Mouse (Mus musculus) liver, embryonic 15.5 days (tissue): ENCODE data around the gene Tmbim7. TPM values are rescaled to one million over a fixed set of nuclear protein-coding genes. Genes with fewer than 3 reads are reported as not detected.

Source experiments
- ATAC-seq: fragments of 200-750 bp; cut with Nextera tagmentation; 2 replicates; pipeline ENCODE4 v1.8.0; 2017; ENCODE audit warnings: moderate number of reproducible peaks, mild to moderate bottlenecking, moderate library complexity; ENCODE audit not compliant: insufficient read depth
- H3K27ac ChIP-seq: fragments of 300-500 bp; sonication (generic); replicated peaks from 2 replicates; pipeline ENCODE4 v1.5.1; 2015; ENCODE audit warnings: mild to moderate bottlenecking, inconsistent platforms
- H3K27me3 ChIP-seq: fragments of 300-500 bp; sonication (generic); 2 replicates; pipeline ENCODE4 v1.6.1; 2015; ENCODE audit warnings: mild to moderate bottlenecking, inconsistent platforms
- H3K36me3 ChIP-seq: fragments of 300-500 bp; sonication (generic); replicated peaks from 2 replicates; pipeline ENCODE4 v1.6.1; 2015; ENCODE audit warnings: moderate library complexity, mild to moderate bottlenecking, inconsistent platforms
- H3K4me1 ChIP-seq: fragments of 300-500 bp; sonication (generic); replicated peaks from 2 replicates; pipeline ENCODE4 v1.6.1; 2015; ENCODE audit warnings: inconsistent platforms
- H3K4me2 ChIP-seq: fragments of 300-500 bp; sonication (generic); 2 replicates; pipeline ENCODE4 v1.6.1; 2015; ENCODE audit warnings: moderate library complexity, mild to moderate bottlenecking, inconsistent platforms
- H3K4me3 ChIP-seq: fragments of 300-500 bp; sonication (generic); replicated peaks from 2 replicates; pipeline ENCODE4 v1.5.1; 2015; ENCODE audit warnings: mild to moderate bottlenecking, inconsistent platforms
- H3K9ac ChIP-seq: fragments of 300-500 bp; sonication (generic); 2 replicates; pipeline ENCODE4 v1.6.1; 2015; ENCODE audit warnings: moderate library complexity, mild to moderate bottlenecking, inconsistent platforms
- H3K9me3 ChIP-seq: fragments of 300-500 bp; sonication (generic); replicated peaks from 2 replicates; pipeline ENCODE4 v1.6.1; 2016; ENCODE audit warnings: inconsistent platforms
- WGBS: fragments of 180-500 bp; shearing (Covaris S2); methylation state at CpG from one replicate; pipeline ENCODE4 v1.1.7; 2015; ENCODE audit warnings: mixed read lengths; ENCODE audit not compliant: insufficient replicate concordance; 5-methylcytosine and 5-hydroxymethylcytosine counted together
- polyA plus RNA-seq: library from polyadenylated mRNA; unstranded; fragments of >200 nt; fragmentation: Nextera tagmentation; extraction: Ambion mirVana; gene quantifications from 2 replicates; pipeline ENCODE4 v1.2.1, GENCODE M21; 2015

The Tmbim7 gene
- polyA plus RNA-seq, 1 experiment from 2014 or later = not detected

DNA sequence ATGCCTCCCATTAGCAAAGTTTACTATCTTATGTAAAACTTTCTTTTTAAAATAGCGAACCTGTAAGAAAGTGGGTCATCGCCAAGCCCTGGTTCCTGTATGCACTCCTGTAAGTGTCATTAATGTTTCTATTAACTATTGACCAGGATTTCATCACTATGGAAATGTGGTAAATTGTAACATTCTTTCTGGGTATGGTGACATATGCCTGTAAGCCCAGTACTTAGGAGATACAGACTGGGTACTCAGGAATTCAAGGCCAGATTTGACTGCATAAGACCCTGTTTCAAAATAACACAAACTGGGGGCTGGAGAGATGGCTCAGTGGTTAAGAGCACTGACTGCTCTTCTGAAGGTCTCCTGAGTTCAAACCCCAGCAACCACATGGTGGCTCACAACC lies 14.2 kb downstream of the Tmbim7 start:
- Histone ChIP-seq H3K4me3 (no peak overlapping the region), H3K4me1 (peaks cover 7% of the 10 kb centered on the region), H3K36me3 (no peaks in the 10 kb centered on the region), H3K9ac (no peak overlapping the region), H3K9me3 (no peaks in the 10 kb centered on the region), H3K27ac (no peak overlapping the region), H3K4me2 (no peak overlapping the region), H3K27me3 (no peaks in the 10 kb centered on the region)
- 68% methylated on average over 2 of the region's 2 CpGs for WGBS
- no peak for ATAC-seq

DNA sequence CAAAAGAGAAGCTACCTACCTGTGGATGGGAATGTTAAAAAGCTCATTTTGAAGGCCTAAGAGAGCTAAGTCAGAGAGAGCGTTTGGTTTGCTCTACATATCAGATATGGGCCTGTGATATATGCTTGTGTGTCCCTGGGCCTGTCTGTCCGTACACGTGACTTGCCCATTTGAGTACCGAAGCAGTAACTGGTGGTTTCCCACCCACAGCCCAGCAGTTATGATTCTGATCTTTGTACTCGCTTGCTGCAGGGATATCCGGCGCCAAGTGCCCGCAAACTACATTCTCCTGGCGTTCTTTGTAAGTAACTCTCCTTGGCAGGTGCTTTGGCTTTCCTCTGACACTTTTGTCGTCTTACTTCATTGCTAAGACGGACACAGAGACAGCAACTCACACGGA lies 15.6 kb downstream of the Tmbim7 start:
- WGBS = 51% methylated on average over 12 of the region's 12 CpGs
- H3K27me3 ChIP-seq = no peaks in the 10 kb centered on the region
- no peak overlapping the region for H3K27ac ChIP-seq
- ATAC-seq = no peak
- H3K9ac ChIP-seq = no peak overlapping the region
- H3K9me3 ChIP-seq = no peaks in the 10 kb centered on the region
- no peaks in the 10 kb centered on the region for H3K36me3 ChIP-seq
- H3K4me3 ChIP-seq = no peak overlapping the region
- H3K4me2 ChIP-seq = no peak overlapping the region
- peaks cover 8% of the 10 kb centered on the region for H3K4me1 ChIP-seq

DNA sequence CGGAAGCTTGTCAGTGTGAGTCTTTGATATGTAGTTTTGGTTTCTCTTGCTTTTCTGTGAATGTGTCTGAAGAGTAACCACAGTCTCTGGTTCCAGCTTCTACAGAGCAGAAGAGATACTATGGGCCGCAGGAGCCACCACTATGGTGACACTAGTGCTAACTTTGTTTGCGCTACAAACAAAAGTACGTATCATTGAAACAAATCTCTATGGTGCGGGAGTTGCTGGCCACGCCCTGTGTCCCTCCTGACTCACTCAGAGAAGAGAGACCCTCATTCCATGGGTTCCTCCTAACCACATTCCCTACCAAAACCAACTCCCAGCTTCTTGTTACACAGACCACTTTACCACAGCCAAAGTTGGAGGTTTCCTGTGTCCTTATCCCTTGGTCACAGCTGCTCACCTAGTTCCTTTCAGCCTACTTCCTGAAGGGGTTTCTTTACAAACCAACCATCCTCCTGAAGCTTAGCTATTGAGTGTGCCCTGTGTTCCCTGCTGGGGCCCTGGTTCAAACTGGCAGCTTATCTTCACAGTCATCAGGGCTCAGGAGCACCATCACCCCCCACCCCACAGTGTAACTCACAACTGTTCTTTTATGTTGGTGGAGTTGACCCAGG lies 19.1 kb downstream of the Tmbim7 start:
- WGBS = 20% methylated on average over 6 of the region's 6 CpGs
- Histone ChIP-seq H3K4me2 (0 out of 2 replicates have a peak overlapping the region, but pooled peaks have one; percentile 2), H3K9ac (no peak overlapping the region), H3K4me3 (no peak overlapping the region), H3K9me3 (no peaks in the 10 kb centered on the region), H3K4me1 (peaks cover 8% of the 10 kb centered on the region), H3K27ac (no peak overlapping the region), H3K36me3 (no peaks in the 10 kb centered on the region), H3K27me3 (no peaks in the 10 kb centered on the region)
- peak; percentile 40; the same call in 1 of the 2 replicates for ATAC-seq

DNA sequence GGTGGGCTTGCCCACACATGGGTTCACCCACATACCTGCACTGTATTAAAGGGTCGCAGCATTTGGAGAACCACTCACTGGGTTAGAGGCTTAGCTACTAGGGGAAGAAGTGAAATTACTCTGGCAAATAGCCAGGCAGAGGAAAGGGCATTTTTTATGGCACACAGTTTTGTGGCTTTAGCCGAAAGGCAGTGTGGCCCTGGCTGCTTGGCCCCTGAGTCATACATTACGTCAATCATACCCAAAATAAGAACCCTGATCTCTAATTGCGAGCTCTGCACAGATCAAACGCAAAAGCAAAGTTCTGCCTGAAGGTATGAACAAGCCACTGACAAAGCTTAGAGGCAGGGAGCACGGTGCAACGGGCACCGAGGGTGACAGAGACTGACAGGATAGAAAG lies 37.3 kb downstream of the Tmbim7 start:
- Histone ChIP-seq H3K9ac (no peak overlapping the region), H3K4me3 (no peak overlapping the region), H3K27me3 (no peaks in the 10 kb centered on the region), H3K36me3 (peaks cover 22% of the 10 kb centered on the region), H3K4me1 (no peaks in the 10 kb centered on the region), H3K27ac (no peak overlapping the region), H3K4me2 (no peak overlapping the region), H3K9me3 (no peaks in the 10 kb centered on the region)
- WGBS = 80% methylated on average over 8 of the region's 8 CpGs
- no peak for ATAC-seq

DNA sequence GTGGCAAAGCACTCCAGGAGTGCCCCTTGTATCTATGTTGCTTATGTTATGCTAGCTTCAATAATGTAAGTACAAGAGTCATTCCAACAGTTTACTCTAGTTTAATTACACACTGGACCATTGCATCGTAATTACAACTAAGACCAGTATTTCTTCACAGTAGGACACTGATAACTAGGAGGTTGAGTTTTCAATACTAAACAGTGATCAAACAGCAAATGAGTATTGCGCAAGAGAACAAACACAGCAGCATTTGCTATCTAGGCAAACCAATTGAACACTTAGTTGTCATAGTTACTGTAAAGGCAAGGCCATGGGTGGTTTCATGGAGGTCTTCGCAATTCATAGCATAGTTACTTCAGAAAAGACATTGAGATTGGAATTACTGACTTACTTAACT lies 40.3 kb downstream of the Tmbim7 start:
- ATAC-seq = no peak

DNA sequence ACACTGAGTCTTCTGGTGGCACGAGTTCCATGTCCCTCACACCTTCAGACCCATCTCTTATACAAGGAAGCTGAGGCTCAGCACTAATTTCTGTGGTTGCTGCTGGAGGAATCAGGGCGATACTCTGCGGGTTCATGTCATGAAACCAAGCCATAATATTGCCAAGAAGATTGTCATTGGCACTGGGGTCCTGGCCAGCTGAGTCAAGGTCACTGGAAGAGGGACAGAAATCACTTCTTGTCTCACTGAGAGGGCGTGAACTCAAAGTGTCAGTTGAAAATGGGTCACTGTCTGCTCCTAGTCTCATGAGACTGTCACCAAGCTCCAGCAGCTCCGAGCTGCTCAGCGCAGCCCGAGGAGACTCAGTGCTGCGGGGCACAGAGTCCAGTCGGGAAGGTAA lies 42.0 kb downstream of the Tmbim7 start:
- H3K4me1 ChIP-seq = no peaks in the 10 kb centered on the region
- H3K36me3 ChIP-seq = peaks cover 35% of the 10 kb centered on the region
- no peaks in the 10 kb centered on the region for H3K27me3 ChIP-seq
- no peaks in the 10 kb centered on the region for H3K9me3 ChIP-seq
- WGBS = 86% methylated on average over 9 of the region's 9 CpGs
- H3K4me2 ChIP-seq = no peak overlapping the region
- no peak overlapping the region for H3K27ac ChIP-seq
- no peak for ATAC-seq
- H3K4me3 ChIP-seq = no peak overlapping the region
- H3K9ac ChIP-seq = no peak overlapping the region

More for the DNA sequence above, 40.3 kb downstream of the Tmbim7 start:
- Histone ChIP-seq H3K27me3 (no peaks in the 10 kb centered on the region), H3K36me3 (peaks cover 33% of the 10 kb centered on the region), H3K4me2 (no peak overlapping the region), H3K9ac (no peak overlapping the region), H3K4me3 (no peak overlapping the region), H3K9me3 (no peaks in the 10 kb centered on the region), H3K4me1 (no peaks in the 10 kb centered on the region), H3K27ac (no peak overlapping the region)
- 79% methylated on average over 3 of the region's 3 CpGs for WGBS

DNA sequence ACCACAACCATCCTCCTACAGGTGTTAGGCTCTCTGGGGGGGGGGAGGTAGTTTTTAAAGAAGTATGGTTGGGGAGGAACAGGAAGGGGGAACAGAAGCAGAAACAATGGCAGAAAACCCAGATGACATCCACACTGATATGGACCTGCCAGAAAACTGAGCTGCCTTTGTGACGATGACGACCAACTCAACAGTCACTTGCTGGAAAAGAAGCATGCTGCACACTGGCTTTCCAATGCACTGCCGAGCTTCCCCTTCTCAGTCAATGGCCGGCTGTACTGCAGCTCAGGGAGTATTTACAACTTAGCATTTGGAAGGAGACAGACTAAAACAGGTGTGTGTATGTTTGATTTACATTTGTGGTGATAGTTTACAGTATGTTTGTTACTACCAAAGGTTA lies 44.2 kb downstream of the Tmbim7 start:
- Histone ChIP-seq H3K4me1 (no peaks in the 10 kb centered on the region), H3K9ac (no peak overlapping the region), H3K4me3 (no peak overlapping the region), H3K4me2 (no peak overlapping the region), H3K27ac (no peak overlapping the region), H3K36me3 (peaks cover 35% of the 10 kb centered on the region), H3K9me3 (no peaks in the 10 kb centered on the region), H3K27me3 (no peaks in the 10 kb centered on the region)
- WGBS = 68% methylated on average over 4 of the region's 4 CpGs
- ATAC-seq = no peak

DNA sequence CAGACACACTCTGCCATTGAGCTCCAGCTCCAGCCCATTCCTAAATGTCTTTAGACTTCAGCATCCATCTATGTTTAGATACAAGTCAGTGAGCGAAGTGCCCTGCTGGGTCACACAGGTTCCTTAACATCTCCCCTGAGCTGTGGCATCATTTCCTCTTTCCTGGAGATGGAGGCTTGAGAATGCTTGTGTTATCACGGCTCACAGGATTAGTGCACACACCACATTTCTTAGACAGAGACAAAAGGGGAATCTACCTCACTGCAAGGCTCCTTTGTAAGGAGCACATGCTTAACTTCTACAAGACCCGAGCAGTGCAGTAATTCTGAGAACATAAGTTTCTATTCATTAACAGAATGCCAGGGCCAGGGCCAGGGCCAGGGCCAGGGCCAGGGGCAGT lies 45.0 kb downstream of the Tmbim7 start:
- peaks cover 39% of the 10 kb centered on the region for H3K36me3 ChIP-seq

DNA sequence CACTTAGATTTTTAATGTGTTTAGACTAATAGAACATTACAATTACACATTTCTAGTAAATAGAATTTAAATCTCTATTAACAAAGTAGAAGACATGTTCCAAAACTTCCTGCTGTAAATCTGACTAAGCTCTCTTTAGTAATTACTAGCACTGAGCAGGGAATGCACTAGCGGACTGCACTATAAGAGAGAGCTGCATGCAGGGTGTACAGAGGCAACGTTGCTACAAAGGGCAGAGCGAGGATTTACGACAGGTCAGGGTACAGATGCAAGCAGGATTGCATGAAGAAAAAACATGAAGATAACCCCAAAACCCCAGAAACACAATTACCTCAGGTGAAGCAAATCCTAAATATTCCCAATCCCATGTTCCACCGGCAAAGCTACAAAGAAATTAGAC lies 49.0 kb downstream of the Tmbim7 start:
- H3K4me3 ChIP-seq = no peak overlapping the region
- H3K27me3 ChIP-seq = no peaks in the 10 kb centered on the region
- no peak overlapping the region for H3K27ac ChIP-seq
- H3K36me3 ChIP-seq = peaks cover 31% of the 10 kb centered on the region
- no peak for ATAC-seq
- H3K4me2 ChIP-seq = no peak overlapping the region
- 83% methylated on average over 5 of the region's 5 CpGs for WGBS
- H3K9me3 ChIP-seq = no peaks in the 10 kb centered on the region
- H3K4me1 ChIP-seq = no peaks in the 10 kb centered on the region
- no peak overlapping the region for H3K9ac ChIP-seq

More for the DNA sequence above, 45.0 kb downstream of the Tmbim7 start:
- H3K4me3 ChIP-seq = no peak overlapping the region
- no peaks in the 10 kb centered on the region for H3K4me1 ChIP-seq
- no peak overlapping the region for H3K9ac ChIP-seq
- H3K27ac ChIP-seq = no peak overlapping the region
- no peaks in the 10 kb centered on the region for H3K9me3 ChIP-seq
- WGBS = 73% methylated on average over 3 of the region's 3 CpGs
- H3K27me3 ChIP-seq = no peaks in the 10 kb centered on the region
- no peak for ATAC-seq
- H3K4me2 ChIP-seq = no peak overlapping the region

DNA sequence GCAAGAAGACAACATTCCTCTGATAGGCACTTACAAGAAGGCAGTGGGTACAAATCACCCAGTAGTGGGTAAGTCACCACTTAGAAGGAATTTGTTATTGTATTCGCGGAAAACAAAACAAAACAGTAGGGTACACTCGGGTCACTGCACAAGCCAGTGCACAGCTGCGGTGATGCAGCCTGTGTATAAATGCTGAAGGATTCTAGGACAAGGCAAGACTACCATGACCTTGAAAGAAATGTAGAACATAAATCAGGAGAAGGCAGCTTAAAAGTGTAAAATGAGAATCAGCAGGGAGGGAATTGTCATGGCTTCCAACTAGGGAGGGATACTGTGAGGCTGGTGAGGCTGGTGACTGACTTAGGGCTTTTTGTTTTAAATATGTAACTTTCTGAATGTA lies 51.2 kb downstream of the Tmbim7 start:
- H3K27ac ChIP-seq = no peak overlapping the region
- ATAC-seq = no peak
- H3K4me1 ChIP-seq = no peaks in the 10 kb centered on the region
- H3K9ac ChIP-seq = no peak overlapping the region
- no peak overlapping the region for H3K4me3 ChIP-seq
- H3K27me3 ChIP-seq = no peaks in the 10 kb centered on the region
- no peak overlapping the region for H3K4me2 ChIP-seq
- no peaks in the 10 kb centered on the region for H3K9me3 ChIP-seq
- H3K36me3 ChIP-seq = peaks cover 29% of the 10 kb centered on the region
- WGBS = 75% methylated on average over 4 of the region's 4 CpGs

DNA sequence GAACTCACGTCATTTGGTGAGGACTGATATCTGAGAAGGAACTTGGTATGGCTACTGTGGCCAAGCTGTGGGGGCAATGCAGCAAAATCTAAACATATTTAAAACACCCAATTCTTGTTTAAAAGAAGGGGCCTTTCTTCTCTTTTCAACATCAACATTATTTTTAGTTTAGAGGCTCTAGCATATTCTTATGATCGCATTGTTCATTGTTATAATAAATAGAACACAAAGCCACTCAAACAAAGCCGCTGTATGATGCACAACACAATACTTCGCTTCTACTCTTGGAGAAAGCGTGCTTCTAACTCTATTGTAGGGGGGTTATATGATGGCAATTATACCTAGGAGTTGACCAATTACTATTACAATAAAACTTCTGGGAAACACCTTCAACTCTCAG lies 64.8 kb downstream of the Tmbim7 start:
- WGBS = 80% methylated on average over 5 of the region's 5 CpGs
- ATAC-seq = no peak
- Histone ChIP-seq H3K36me3 (peaks cover 26% of the 10 kb centered on the region), H3K4me3 (no peak overlapping the region), H3K27me3 (no peaks in the 10 kb centered on the region), H3K27ac (no peak overlapping the region), H3K9ac (no peak overlapping the region), H3K4me2 (no peak overlapping the region), H3K4me1 (no peaks in the 10 kb centered on the region), H3K9me3 (no peaks in the 10 kb centered on the region)

DNA sequence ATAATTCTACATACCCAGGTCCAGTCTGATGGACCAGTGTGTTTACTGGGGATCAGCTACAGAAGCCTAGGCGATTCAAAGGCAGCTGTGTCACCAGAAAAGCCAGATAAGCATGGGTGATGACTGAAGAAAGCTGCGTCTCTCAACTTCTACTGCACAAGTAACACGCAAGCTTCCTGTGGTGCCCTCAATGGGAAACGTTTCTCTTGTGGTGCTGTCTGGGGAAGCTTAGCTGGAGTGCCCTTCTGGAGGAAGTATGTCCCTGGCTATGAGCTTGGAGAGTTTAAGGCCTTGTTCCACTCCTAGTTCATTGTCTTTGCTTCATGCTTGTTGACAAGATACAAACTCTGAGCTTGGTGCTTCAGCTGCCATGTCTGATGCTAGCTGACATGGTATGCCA lies 68.4 kb downstream of the Tmbim7 start:
- H3K9me3 ChIP-seq = no peaks in the 10 kb centered on the region
- H3K27me3 ChIP-seq = no peaks in the 10 kb centered on the region
- WGBS = 59% methylated on average over 4 of the region's 4 CpGs
- H3K4me3 ChIP-seq = no peak overlapping the region
- ATAC-seq = no peak
- no peak overlapping the region for H3K4me2 ChIP-seq
- H3K9ac ChIP-seq = no peak overlapping the region
- peaks cover 16% of the 10 kb centered on the region for H3K36me3 ChIP-seq
- H3K4me1 ChIP-seq = peaks cover 9% of the 10 kb centered on the region; the same call in 1 of the 2 replicates
- no peak overlapping the region for H3K27ac ChIP-seq
